Comparison of ENCODE assay signal across 19 mouse cellular contexts in genomic region chr13:43750301-43750700, GRCm38 (mm10). TPM values are rescaled to one million over a fixed set of nuclear protein-coding genes. Genes with fewer than 3 reads are reported as not detected.
DNase-seq lines count a peak whose midpoint lies in the region; ATAC-seq and TF ChIP-seq lines count a peak whose summit lies in the region.
"Had no signal": no experiment of that assay in that cellular context is flagged by ENCODE, and none has a peak within 500 bp of the region (broad histone marks: within the 10 kb centered on the region; RNA-seq: fewer than 3 reads in every experiment).

No protein-coding gene starts in this region.

- H3K27me3 ChIP-seq in midbrain, embryonic 13.5 days = no peaks in the 10 kb centered on the region
- H3K27me3 ChIP-seq: embryonic facial prominence, embryonic 13.5 days; forebrain, embryonic 12.5 days; neural tube, embryonic 13.5 days had no signal

- H3K9me3 ChIP-seq in midbrain, embryonic 13.5 days = no peaks in the 10 kb centered on the region
- H3K9me3 ChIP-seq: embryonic facial prominence, embryonic 13.5 days; forebrain, embryonic 12.5 days; neural tube, embryonic 13.5 days had no signal

- no peak overlapping the region for H3K9ac ChIP-seq in midbrain, embryonic 13.5 days (replicated peaks)
- H3K9ac ChIP-seq: embryonic facial prominence, embryonic 13.5 days; forebrain, embryonic 12.5 days; neural tube, embryonic 13.5 days had no signal

- no peak overlapping the region for H3K27ac ChIP-seq in left cerebral cortex, adult 2 months
- H3K27ac ChIP-seq in midbrain, embryonic 13.5 days = no peak overlapping the region
- H3K27ac ChIP-seq: embryonic facial prominence, embryonic 13.5 days; forebrain, embryonic 12.5 days; neural tube, embryonic 13.5 days had no signal

- no peaks in the 10 kb centered on the region for H3K4me1 ChIP-seq in midbrain, embryonic 13.5 days (replicated peaks)
- H3K4me1 ChIP-seq: embryonic facial prominence, embryonic 13.5 days; forebrain, embryonic 12.5 days had no signal

- H3K36me3 ChIP-seq in midbrain, embryonic 13.5 days = no peaks in the 10 kb centered on the region
- H3K36me3 ChIP-seq: embryonic facial prominence, embryonic 13.5 days; forebrain, embryonic 12.5 days; neural tube, embryonic 13.5 days had no signal

- DNase-seq in embryo, embryonic 10.5 days (ENCODE audit: low spot score) = peak; percentile 35
- no peak for DNase-seq in embryo, embryonic 9.5 days (ENCODE audit: extremely low spot score)
- no peak for DNase-seq in left cerebral cortex, adult 2 months (ENCODE audit: extremely low spot score in 1 of 2, low spot score in 2 of 2)
- no peak for DNase-seq in left cerebral cortex, postnatal 36 days (ENCODE audit: low spot score in 2 of 2)
- peak; percentile 74 for DNase-seq in CD4-positive, CD25-positive, alpha-beta regulatory T cell, adult 2 months (ENCODE audit: low read depth, low spot score)
- DNase-seq in lung, postnatal 10 days = peak; percentile 19
- DNase-seq in frontal cortex, postnatal 25 days (ENCODE audit: low spot score in 2 of 2) = no peak
- DNase-seq: cerebellum, adult 9-10 months; gastrocnemius, postnatal 14 days; kidney, adult 8-10 months; liver; midbrain, embryonic 14.5 days; thymus, adult 18-20 months had no signal

- no peak overlapping the region for H3K4me2 ChIP-seq in midbrain, embryonic 13.5 days (replicated peaks)
- H3K4me2 ChIP-seq: embryonic facial prominence, embryonic 13.5 days; forebrain, embryonic 12.5 days; heart, embryonic 11.5 days; neural tube, embryonic 13.5 days had no signal

- 87% methylated on average over 3 of the region's 3 CpGs for WGBS in midbrain, embryonic 13.5 days

- intact Hi-C loops in left cerebral cortex, adult 2 months (cut with DNase I) = no loop called here
- intact Hi-C loops in left cerebral cortex, postnatal 36 days (cut with DNase I) = no loop called here

- TF ChIP-seq CTCF in left cerebral cortex, adult 2 months (IDR thresholded peaks at IDR 0.05) = peak; percentile 29

- no peak for ATAC-seq in midbrain, embryonic 13.5 days

- H3K4me3 ChIP-seq in left cerebral cortex, adult 2 months = no peak overlapping the region
- no peak overlapping the region for H3K4me3 ChIP-seq in midbrain, embryonic 13.5 days (replicated peaks)
- H3K4me3 ChIP-seq: embryonic facial prominence, embryonic 13.5 days; forebrain, embryonic 12.5 days; neural tube, embryonic 13.5 days had no signal

RNA-seq across cellular contexts. Expression of gene Cd83, which starts 34.3 kb away (rescaled TPM):
- total RNA-seq in left cerebral cortex, adult 2 months (2021) = 1 to 10 TPM; 8.0 to 9.4 TPM
- total RNA-seq in left cerebral cortex, postnatal 36 days (2021) = 1 to 10 TPM; 7.7 to 9.6 TPM
- polyA plus RNA-seq in midbrain, embryonic 13.5 days (2015; fragmentation: Nextera tagmentation; extraction: Ambion mirVana) = 8.0 and 8.1 TPM in 2 replicates
- polyA plus RNA-seq: C2C12 had no signal

Comparison
In these comparisons a context has a peak if more than half of its experiments do, and no peak if none do; other contexts are left out.
1. DNase-seq: peak in embryo, embryonic 10.5 days (single experiment), CD4-positive, CD25-positive, alpha-beta regulatory T cell, adult 2 months (single experiment) and lung, postnatal 10 days (single experiment); none in embryo, embryonic 9.5 days (single experiment), left cerebral cortex, adult 2 months (0 of 2), left cerebral cortex, postnatal 36 days (0 of 2) and frontal cortex, postnatal 25 days (0 of 2).